8 mouse cellular contexts compared by ENCODE assay signal in the genomic region with DNA sequence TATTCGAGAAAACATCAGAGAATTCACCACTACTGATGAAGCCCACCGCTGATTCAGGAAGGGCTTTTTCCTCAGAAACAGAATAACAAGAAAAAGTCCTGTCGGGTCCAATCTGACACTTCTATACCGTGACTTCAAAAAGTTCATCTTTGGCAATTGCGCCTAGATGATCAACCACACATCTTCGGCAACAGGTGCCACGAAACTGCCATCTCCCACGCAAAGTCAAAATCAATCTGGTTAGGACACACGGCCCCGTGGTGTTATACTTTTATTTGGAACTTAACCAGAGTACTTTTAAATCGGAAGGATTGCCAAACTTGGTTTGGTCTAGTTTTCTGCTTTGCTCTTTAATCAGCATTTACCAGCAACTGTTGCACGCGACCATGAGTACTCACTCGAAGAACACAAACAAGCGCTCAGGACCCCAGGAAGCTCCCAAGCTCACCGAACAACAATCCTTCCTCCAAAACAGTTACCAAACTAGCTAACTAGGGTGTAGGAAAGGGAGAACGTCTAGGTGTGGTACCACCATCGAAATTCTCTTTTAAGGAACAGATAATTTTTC. TPM values are rescaled to one million over a fixed set of nuclear protein-coding genes. Genes with fewer than 3 reads are reported as not detected.
DNase-seq lines count a peak whose midpoint lies in the region; ATAC-seq and TF ChIP-seq lines count a peak whose summit lies in the region.

No protein-coding gene starts in this region.

- no peak for DNase-seq in layer of hippocampus, adult 2 months (ENCODE audit: low spot score in 2 of 2)
- no peak for DNase-seq in layer of hippocampus, postnatal 36 days
- peak; percentile 56 for DNase-seq in embryo, embryonic 11 days
- DNase-seq in neural tube, embryonic 11.5 days (ENCODE audit: low spot score): no peak
- no peak for DNase-seq in right cerebral cortex, postnatal 14 days
- no peak for DNase-seq in layer of hippocampus, adult 9-10 months (ENCODE audit: low spot score)
- DNase-seq in spleen, postnatal 4 days (ENCODE audit: low spot score in 2 of 2): no peak

- peak overlapping the region; percentile 96 for H3K27ac ChIP-seq in layer of hippocampus, adult 2 months
- no peak overlapping the region for H3K27ac ChIP-seq in intestine, postnatal 0 days (ENCODE audit: low read depth, low read length)
- H3K27ac ChIP-seq in neural tube, embryonic 11.5 days (ENCODE audit: low read depth, low read length): no peak overlapping the region

- H3K9me3 ChIP-seq in intestine, postnatal 0 days (ENCODE audit: control insufficient read depth): no peaks in the 10 kb centered on the region
- no peaks in the 10 kb centered on the region for H3K9me3 ChIP-seq in neural tube, embryonic 11.5 days (ENCODE audit: control insufficient read depth, low read length)

- ATAC-seq in intestine, postnatal 0 days: no peak
- no peak for ATAC-seq in neural tube, embryonic 11.5 days (ENCODE audit: insufficient read depth, low FRiP score, low TSS enrichment)

- no peaks in the 10 kb centered on the region for H3K27me3 ChIP-seq in intestine, postnatal 0 days (replicated peaks; ENCODE audit: control insufficient read depth, insufficient read depth, low read length)
- no peaks in the 10 kb centered on the region for H3K27me3 ChIP-seq in neural tube, embryonic 11.5 days (ENCODE audit: control insufficient read depth, insufficient read depth, low read length)

- TF ChIP-seq CTCF in layer of hippocampus, adult 2 months (conservative IDR thresholded peaks at IDR 0.05): no peak
- TF ChIP-seq CTCF in intestine, postnatal 0 days (IDR thresholded peaks at IDR 0.05; ENCODE audit: low read depth): no peak

- peak overlapping the region; percentile 85 for H3K4me2 ChIP-seq in intestine, postnatal 0 days (replicated peaks; ENCODE audit: low read depth)
- H3K4me2 ChIP-seq in neural tube, embryonic 11.5 days (ENCODE audit: low read depth): peak overlapping the region; percentile 71

- H3K9ac ChIP-seq in intestine, postnatal 0 days (ENCODE audit: low read depth, low read length): peak overlapping the region; percentile 97
- H3K9ac ChIP-seq in neural tube, embryonic 11.5 days (ENCODE audit: low read length): peak overlapping the region; percentile 99

- H3K4me1 ChIP-seq in intestine, postnatal 0 days (replicated peaks; ENCODE audit: control insufficient read depth, insufficient read depth, low read length): no peaks in the 10 kb centered on the region
- H3K4me1 ChIP-seq in neural tube, embryonic 11.5 days (ENCODE audit: control insufficient read depth, insufficient read depth, low read length): peaks cover 9% of the 10 kb centered on the region

- H3K4me3 ChIP-seq in layer of hippocampus, adult 2 months: peak overlapping the region; percentile 89
- H3K4me3 ChIP-seq in intestine, postnatal 0 days (ENCODE audit: low read depth, low read length): peak overlapping the region; percentile 96
- peak overlapping the region; percentile 96 for H3K4me3 ChIP-seq in neural tube, embryonic 11.5 days (ENCODE audit: low read depth, low read length)

- H3K36me3 ChIP-seq in intestine, postnatal 0 days (ENCODE audit: control insufficient read depth, insufficient read depth): no peaks in the 10 kb centered on the region
- no peaks in the 10 kb centered on the region for H3K36me3 ChIP-seq in neural tube, embryonic 11.5 days (ENCODE audit: control insufficient read depth, insufficient read depth, low read length)

- under 1% methylated on average over 18 of the region's 18 CpGs for WGBS in intestine, postnatal 0 days
- WGBS in neural tube, embryonic 11.5 days: 2% methylated on average over 18 of the region's 18 CpGs

RNA-seq across cellular contexts. Expression of a gene that starts 1.6 kb away (rescaled TPM):
- total RNA-seq in layer of hippocampus, adult 2 months (2021): 10 to 100 TPM; 69.3 to 76.2 TPM
- total RNA-seq in layer of hippocampus, postnatal 36 days (2021): 10 to 100 TPM; 64.1 to 74.8 TPM
- 14.4 and 17.8 TPM in 2 replicates for polyA plus RNA-seq in intestine, postnatal 0 days (2015; fragmentation: Nextera tagmentation; extraction: Ambion mirVana)
- 37.6 and 39.3 TPM in 2 replicates for polyA plus RNA-seq in neural tube, embryonic 11.5 days (2014; fragmentation: Nextera tagmentation; extraction: Ambion mirVana)

RNA-seq across cellular contexts. Expression of a gene that starts 58.9 kb away (rescaled TPM):
- total RNA-seq in layer of hippocampus, adult 2 months (2021): 10 to 100 TPM; 25.9 to 26.4 TPM
- 10 to 100 TPM; 24.2 to 24.5 TPM for total RNA-seq in layer of hippocampus, postnatal 36 days (2021)
- polyA plus RNA-seq in intestine, postnatal 0 days (2015; fragmentation: Nextera tagmentation; extraction: Ambion mirVana): 14.8 TPM in 2 replicates
- polyA plus RNA-seq in neural tube, embryonic 11.5 days (2014; fragmentation: Nextera tagmentation; extraction: Ambion mirVana): 69.8 and 74.0 TPM in 2 replicates
